Mouse (Mus musculus) sigmoid colon, adult 10 weeks (tissue): ENCODE data around the gene Copb1. TPM values are rescaled to one million over a fixed set of nuclear protein-coding genes. Genes with fewer than 3 reads are reported as not detected.

ENCODE experiments used
- polyA plus RNA-seq: library from polyadenylated mRNA; stranded (reverse); fragments of 350-450 nt; fragmentation: Illumina TruSeq; extraction: RNeasy Lipid Tissue Mini Kit (QIAGEN cat#74804); gene quantifications from one replicate; pipeline ENCODE4 v1.2.3, GENCODE M21; 2014; ENCODE audit warnings: low read depth, low replicate concordance

Copb1 gene
- 323 TPM for polyA plus RNA-seq

DNA sequence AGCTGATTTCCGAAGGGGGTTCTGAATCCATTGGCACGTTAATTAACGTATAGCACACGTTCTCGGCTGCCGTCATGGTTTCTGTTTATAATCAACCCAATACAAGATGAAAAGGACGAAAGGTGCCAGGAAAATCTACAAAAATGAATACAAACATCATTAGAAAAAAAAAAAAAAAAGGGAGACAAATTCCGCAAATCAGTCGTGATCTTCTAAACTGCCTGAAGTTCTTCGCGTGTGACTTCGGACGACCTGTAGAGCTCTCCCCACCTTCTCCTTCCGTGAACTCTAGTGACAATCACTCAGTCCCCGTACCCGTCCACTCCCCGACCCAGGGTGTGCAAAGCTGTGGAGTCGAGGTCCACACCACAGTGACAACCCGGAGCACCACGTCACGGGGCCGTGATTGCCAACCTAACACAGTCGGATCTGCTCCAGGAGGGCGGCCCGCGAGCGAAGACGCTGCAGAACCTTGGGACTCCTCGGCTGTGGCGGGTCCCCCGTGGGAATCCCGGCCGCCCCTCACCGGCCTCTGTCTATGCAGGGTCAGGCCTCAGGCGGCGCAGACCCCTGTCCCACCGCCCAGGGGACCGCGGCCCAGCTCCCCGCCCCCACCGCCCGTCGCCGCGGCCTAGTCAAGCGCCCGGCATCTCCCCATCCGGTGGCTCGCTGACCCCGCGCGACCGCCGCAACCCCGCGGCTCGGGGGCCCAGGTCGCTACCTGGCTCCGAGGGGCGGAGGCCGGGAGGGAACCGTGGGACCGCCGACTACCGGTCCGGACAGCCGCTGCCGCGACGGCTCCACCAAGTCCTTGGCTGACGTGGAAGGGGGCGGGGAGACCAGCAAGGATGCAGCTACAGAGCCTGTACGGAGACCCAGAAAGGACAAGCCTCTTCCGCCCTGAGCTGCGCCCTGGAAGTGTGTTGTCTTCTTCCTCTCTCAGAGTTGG lies at the start of gene Copb1:
Gene Copb1, minus strand, starts transcription at position 827 of the 949 bp plus-strand sequence.

DNA sequence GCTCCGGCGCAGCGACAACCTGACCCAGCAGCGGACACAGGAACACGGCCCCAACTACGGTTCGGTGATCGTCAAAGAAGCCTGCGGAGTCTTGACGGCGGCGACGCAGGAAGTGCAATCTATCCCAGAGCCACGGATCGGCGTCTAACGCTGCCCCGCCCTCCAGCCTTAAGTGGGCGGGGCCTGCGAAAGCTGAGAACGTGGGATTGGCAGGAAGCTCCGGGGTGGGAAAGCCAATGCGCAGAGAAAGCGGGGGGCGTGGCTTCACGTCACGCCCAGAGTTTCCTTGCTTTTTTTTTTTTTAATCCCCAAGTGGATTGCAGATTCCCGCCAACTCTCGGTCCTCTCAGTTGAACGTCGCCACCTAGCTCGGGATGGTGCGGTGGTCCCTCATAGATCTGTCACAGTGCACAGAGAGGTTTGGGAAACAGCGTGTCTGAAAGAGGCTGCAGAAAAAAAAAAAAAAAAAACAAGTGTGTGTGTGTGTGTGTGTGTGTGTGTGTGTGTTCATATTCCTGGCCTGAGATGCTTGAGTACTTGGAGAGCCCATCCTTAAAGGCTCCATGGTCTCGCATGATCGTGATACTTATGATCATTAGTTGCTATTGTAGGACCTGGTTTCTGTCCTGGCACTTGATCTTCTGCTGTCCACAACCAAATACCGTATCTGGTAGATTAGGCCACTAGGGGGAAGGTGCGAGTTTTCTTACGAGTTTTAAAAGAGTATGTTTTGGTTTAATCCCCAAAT lies 21.7 kb upstream of the Copb1 start, which contains the start of gene Psma1:
Gene Psma1, minus strand, starts transcription at position 114 of the 748 bp plus-strand sequence.

Other genes starting within 250 kb of the Copb1 start
- gene Rras2, start 136.9 kb downstream of the Copb1 start, polyA plus RNA-seq, result 91.3 TPM
- gene Psma1, start 21.4 kb upstream of the Copb1 start, polyA plus RNA-seq, result 352 TPM
- 25.1 TPM for gene Pde3b, start 160.6 kb upstream of the Copb1 start, polyA plus RNA-seq